Mouse (Mus musculus) MEL (cell line): ENCODE measurements at regions not wholly inside any gene's neighbourhood (a gene's known extent, or its start where the extent isn't known, plus 50 kb on each side); places are given as distances from the start of the nearest gene placed in this dataset.

ENCODE experiments used
- DNase-seq: peaks from one replicate; pipeline ENCODE4 v3.0.0; 2011; ENCODE audit warnings: low read depth, low spot score
- H3K27ac ChIP-seq: 2 replicates; pipeline ENCODE4 v1.5.1; 2012; ENCODE audit warnings: low read depth, mild to moderate bottlenecking, control low read depth, low read length, moderate library complexity; ENCODE audit not compliant: control insufficient read depth
- H3K27me3 ChIP-seq, 2 experiments: fragments of 150-350 bp in 1 of 2; sonication (generic) in 1 of 2; 2 replicates each; pipeline ENCODE4 v1.6.1; 2012; ENCODE audit warnings: low read length in 2 of 2, mild to moderate bottlenecking in 2 of 2, improper control_type of control experiment in 1 of 2, moderate library complexity in 1 of 2; ENCODE audit not compliant: insufficient read depth in 2 of 2, control insufficient read depth in 1 of 2
- H3K36me3 ChIP-seq, 2 experiments: 2 replicates each; pipeline ENCODE4 v1.6.1; 2012 to 2014; ENCODE audit warnings: low read length in 2 of 2, improper control_type of control experiment in 1 of 2, inconsistent platforms in 1 of 2, mild to moderate bottlenecking in 1 of 2; ENCODE audit not compliant: insufficient read depth in 2 of 2, control insufficient read depth in 1 of 2
- H3K4me1 ChIP-seq, 2 experiments: fragments of 150-350 bp in 1 of 2; sonication (generic) in 1 of 2; 2 replicates each; pipeline ENCODE4 v1.6.1; 2012; ENCODE audit warnings: low read length in 2 of 2, improper control_type of control experiment in 1 of 2, mild to moderate bottlenecking in 1 of 2; ENCODE audit not compliant: insufficient read depth in 2 of 2, control insufficient read depth in 1 of 2
- H3K4me3 ChIP-seq, 2 experiments: fragments of 150-350 bp in 1 of 2; sonication (generic) in 1 of 2; 2 replicates each; pipeline ENCODE4 v1.5.1; 2012; ENCODE audit warnings: low read depth in 2 of 2, low read length in 2 of 2, mild to moderate bottlenecking in 2 of 2, moderate library complexity in 2 of 2, control low read depth in 1 of 2, improper control_type of control experiment in 1 of 2; ENCODE audit not compliant: control insufficient read depth in 1 of 2, insufficient read depth in 1 of 2
- H3K79me2 ChIP-seq: 2 replicates; pipeline ENCODE4 v1.6.1; 2012; ENCODE audit warnings: mild to moderate bottlenecking, low read length, moderate library complexity; ENCODE audit not compliant: control insufficient read depth, poor library complexity, insufficient read depth
- H3K9ac ChIP-seq: 2 replicates; pipeline ENCODE4 v1.6.1; 2012; ENCODE audit warnings: low read depth, mild to moderate bottlenecking, control low read depth, low read length, moderate library complexity; ENCODE audit not compliant: control insufficient read depth, poor library complexity, severe bottlenecking
- H3K9me3 ChIP-seq: fragments of 150-350 bp; sonication (generic); replicated peaks from 2 replicates; pipeline ENCODE4 v1.6.1; 2012; ENCODE audit warnings: mild to moderate bottlenecking, low read length, improper control_type of control experiment, moderate library complexity; ENCODE audit not compliant: insufficient read depth
- BHLHE40 ChIP-seq: IDR thresholded peaks from 2 replicates; pipeline ENCODE4 v1.6.1; 2012; ENCODE audit warnings: low read depth, mild to moderate bottlenecking, inconsistent platforms, low read length, improper control_type of control experiment, borderline replicate concordance
- CHD1 ChIP-seq: IDR thresholded peaks from 2 replicates; pipeline ENCODE4 v1.6.1; 2012; ENCODE audit warnings: low read depth, mild to moderate bottlenecking, inconsistent platforms, low read length, improper control_type of control experiment
- CHD2 ChIP-seq: IDR thresholded peaks from 2 replicates; pipeline ENCODE4 v1.6.1; 2011; ENCODE audit warnings: low read length, improper control_type of control experiment
- CTCF ChIP-seq, 3 experiments: IDR thresholded peaks in 2 of 3; conservative IDR thresholded peaks in 1 of 3; 2 replicates each; pipeline ENCODE4 v1.5.1; 2011 to 2012; ENCODE audit warnings: low read length in 3 of 3, low read depth in 2 of 3, mild to moderate bottlenecking in 2 of 3, improper control_type of control experiment in 1 of 3, inconsistent platforms in 1 of 3, mixed read lengths in 1 of 3, moderate library complexity in 1 of 3; ENCODE audit not compliant: control insufficient read depth in 1 of 3, insufficient read depth in 1 of 3, poor library complexity in 1 of 3, severe bottlenecking in 1 of 3
- E2F4 ChIP-seq: IDR thresholded peaks from 2 replicates; pipeline ENCODE4 v1.6.1; 2011; ENCODE audit warnings: low read depth, low read length, improper control_type of control experiment, borderline replicate concordance
- ELF1 ChIP-seq: IDR thresholded peaks from 2 replicates; pipeline ENCODE4 v1.6.1; 2014; ENCODE audit warnings: low read depth, mild to moderate bottlenecking, inconsistent platforms, low read length, improper control_type of control experiment, moderate library complexity
- EP300 ChIP-seq, 2 experiments: IDR thresholded peaks; 2 replicates each; pipeline ENCODE4 v1.6.1; 2011; ENCODE audit warnings: improper control_type of control experiment in 2 of 2, low read length in 2 of 2, low read depth in 1 of 2, mild to moderate bottlenecking in 1 of 2
- ETS1 ChIP-seq: IDR thresholded peaks from 2 replicates; pipeline ENCODE4 v1.6.1; 2012; ENCODE audit warnings: low read depth, mild to moderate bottlenecking, inconsistent platforms, low read length, improper control_type of control experiment, moderate library complexity
- GABPA ChIP-seq: IDR thresholded peaks from 2 replicates; pipeline ENCODE4 v1.6.1; 2012; ENCODE audit warnings: low read depth, mild to moderate bottlenecking, inconsistent platforms, low read length, improper control_type of control experiment, moderate library complexity
- GATA1 ChIP-seq: IDR thresholded peaks from 2 replicates; pipeline ENCODE4 v1.6.1; 2011; ENCODE audit warnings: low read depth, low read length, improper control_type of control experiment
- KAT2A ChIP-seq: conservative IDR thresholded peaks from 2 replicates; pipeline ENCODE4 v1.6.1; 2012; ENCODE audit warnings: low read depth, low read length, improper control_type of control experiment, inconsistent platforms
- MAFK ChIP-seq: IDR thresholded peaks from 2 replicates; pipeline ENCODE4 v1.6.1; 2011; ENCODE audit warnings: low read depth, mild to moderate bottlenecking, low read length, improper control_type of control experiment, borderline replicate concordance
- MEF2A ChIP-seq: IDR thresholded peaks from 2 replicates; pipeline ENCODE4 v1.6.1; 2014; ENCODE audit warnings: low read depth, mild to moderate bottlenecking, inconsistent platforms, low read length, improper control_type of control experiment; ENCODE audit not compliant: poor library complexity, insufficient replicate concordance, severe bottlenecking; ENCODE audit errors: extremely low read depth
- MXI1 ChIP-seq: IDR thresholded peaks from 2 replicates; pipeline ENCODE4 v1.6.1; 2011; ENCODE audit warnings: mild to moderate bottlenecking, low read depth, low read length, improper control_type of control experiment
- MYC ChIP-seq: IDR thresholded peaks from 2 replicates; pipeline ENCODE4 v1.6.1; 2011; ENCODE audit warnings: low read depth, mild to moderate bottlenecking, low read length, improper control_type of control experiment, moderate library complexity
- NELFE ChIP-seq: IDR thresholded peaks from 2 replicates; pipeline ENCODE4 v1.6.1; 2011; ENCODE audit warnings: low read depth, low read length, improper control_type of control experiment
- NRF1 ChIP-seq: IDR thresholded peaks from 2 replicates; pipeline ENCODE4 v1.6.1; 2014; ENCODE audit warnings: low read depth, mild to moderate bottlenecking, inconsistent platforms, low read length, improper control_type of control experiment, moderate library complexity; ENCODE audit not compliant: poor library complexity, insufficient read depth, severe bottlenecking
- POLR2A ChIP-seq, 2 experiments: IDR thresholded peaks; 2 replicates each; pipeline ENCODE4 v1.6.1; 2011 to 2012; ENCODE audit warnings: low read length in 2 of 2, mild to moderate bottlenecking in 2 of 2, control low read depth in 1 of 2, improper control_type of control experiment in 1 of 2, low read depth in 1 of 2, moderate library complexity in 1 of 2; ENCODE audit not compliant: control insufficient read depth in 1 of 2, insufficient read depth in 1 of 2, poor library complexity in 1 of 2
- POLR2AphosphoS5 ChIP-seq: IDR thresholded peaks from 2 replicates; pipeline ENCODE4 v1.6.1; 2012; ENCODE audit warnings: low read depth, borderline replicate concordance, mild to moderate bottlenecking, inconsistent platforms, low read length, moderate library complexity, mixed read lengths
- RAD21 ChIP-seq: IDR thresholded peaks from 2 replicates; pipeline ENCODE4 v1.6.1; 2011; ENCODE audit warnings: mild to moderate bottlenecking, low read depth, low read length, improper control_type of control experiment
- RCOR1 ChIP-seq: IDR thresholded peaks from 2 replicates; pipeline ENCODE4 v1.6.1; 2012; ENCODE audit warnings: low read depth, mild to moderate bottlenecking, inconsistent platforms, low read length, improper control_type of control experiment
- SMC3 ChIP-seq: IDR thresholded peaks from 2 replicates; pipeline ENCODE4 v1.6.1; 2011; ENCODE audit warnings: low read depth, low read length, improper control_type of control experiment
- TAL1 ChIP-seq: IDR thresholded peaks from 2 replicates; pipeline ENCODE4 v1.6.1; 2012; ENCODE audit warnings: mild to moderate bottlenecking, inconsistent platforms, low read length, moderate library complexity, mixed read lengths
- TBP ChIP-seq: IDR thresholded peaks from 2 replicates; pipeline ENCODE4 v1.8.0; 2011; ENCODE audit warnings: low read depth, low read length, improper control_type of control experiment
- TCF12 ChIP-seq: IDR thresholded peaks from 2 replicates; pipeline ENCODE4 v1.6.1; 2014; ENCODE audit warnings: low read depth, mild to moderate bottlenecking, inconsistent platforms, low read length, improper control_type of control experiment, moderate library complexity
- UBTF ChIP-seq: IDR thresholded peaks from 2 replicates; pipeline ENCODE4 v1.6.1; 2012; ENCODE audit warnings: low read depth, mild to moderate bottlenecking, inconsistent platforms, low read length, improper control_type of control experiment, moderate library complexity, borderline replicate concordance; ENCODE audit not compliant: insufficient read depth
- USF1 ChIP-seq: IDR thresholded peaks from 2 replicates; pipeline ENCODE4 v1.6.1; 2014; ENCODE audit warnings: low read depth, mild to moderate bottlenecking, inconsistent platforms, low read length, improper control_type of control experiment, moderate library complexity
- USF2 ChIP-seq, 2 experiments: IDR thresholded peaks; 2 replicates each; pipeline ENCODE4 v1.6.1; 2011 to 2012; ENCODE audit warnings: improper control_type of control experiment in 2 of 2, low read length in 2 of 2, borderline replicate concordance in 1 of 2, inconsistent platforms in 1 of 2, low read depth in 1 of 2, mild to moderate bottlenecking in 1 of 2; ENCODE audit not compliant: insufficient read depth in 1 of 2
- ZC3H11A ChIP-seq: IDR thresholded peaks from 2 replicates; pipeline ENCODE4 v1.6.1; 2012; ENCODE audit warnings: low read depth, mild to moderate bottlenecking, inconsistent platforms, low read length, improper control_type of control experiment
- ZMIZ1 ChIP-seq: IDR thresholded peaks from 2 replicates; pipeline ENCODE4 v1.6.1; 2012; ENCODE audit warnings: low read depth, mild to moderate bottlenecking, inconsistent platforms, low read length, improper control_type of control experiment, moderate library complexity
- ZNF384 ChIP-seq: IDR thresholded peaks from 2 replicates; pipeline ENCODE4 v1.6.1; 2012; ENCODE audit warnings: low read depth, mild to moderate bottlenecking, inconsistent platforms, low read length, improper control_type of control experiment

DNA sequence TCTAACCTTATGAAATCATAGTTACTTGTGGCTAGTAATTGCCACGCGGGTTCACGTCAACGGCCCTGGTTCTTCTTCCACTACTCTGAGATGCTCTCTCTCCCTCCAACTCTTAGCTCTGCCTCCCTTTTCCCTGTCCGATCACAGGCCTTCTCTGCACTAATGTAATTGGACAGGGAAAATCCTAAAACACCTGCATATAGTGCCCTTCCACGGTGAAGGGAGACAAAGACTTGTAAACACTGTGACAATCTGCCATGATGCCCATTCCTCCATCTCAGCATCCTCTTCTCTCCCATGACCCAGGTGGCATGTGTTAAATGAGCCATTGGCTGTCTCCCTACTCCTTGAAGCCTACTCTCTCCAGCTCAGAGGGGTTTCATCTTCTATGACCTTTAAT lies 74.9 kb downstream of the Vcpkmt start:
- Histone ChIP-seq H3K4me3 (no peak overlapping the region), H3K79me2 (no peaks in the 10 kb centered on the region), H3K4me1 (peaks cover 3% of the 10 kb centered on the region in 2 experiments; a peak in 2 of 4 replicates), H3K27me3 (no peaks in the 10 kb centered on the region), H3K27ac (no peak overlapping the region), H3K9me3 (no peaks in the 10 kb centered on the region), H3K36me3 (peaks cover 0 to 7% of the 10 kb centered on the region in 2 experiments; a peak in 2 of 4 replicates), H3K9ac (no peak overlapping the region)
- no peak for DNase-seq
- TF ChIP-seq POLR2A (IDR thresholded peaks at IDR 0.05; ENCODE audit: control insufficient read depth in 1 of 2, insufficient read depth in 1 of 2, low read depth in 1 of 2, low read length in 2 of 2, poor library complexity in 1 of 2) = no peak
- TF ChIP-seq NELFE = no peak
- no peak for TF ChIP-seq ZMIZ1

GRCm38 (mm10) chr12:69507333-69507732 lies 75.5 kb downstream of the Vcpkmt start:
- Histone ChIP-seq H3K36me3 (peaks cover 0 to 7% of the 10 kb centered on the region in 2 experiments; a peak in 2 of 4 replicates), H3K4me1 (peaks cover 3% of the 10 kb centered on the region in 2 experiments; a peak in 2 of 4 replicates), H3K27ac (no peak overlapping the region), H3K9ac (no peak overlapping the region), H3K9me3 (no peaks in the 10 kb centered on the region), H3K79me2 (no peaks in the 10 kb centered on the region), H3K4me3 (no peak overlapping the region), H3K27me3 (no peaks in the 10 kb centered on the region)
- DNase-seq = peak; percentile 82
- TF ChIP-seq USF2 (IDR thresholded peaks at IDR 0.05; ENCODE audit: borderline replicate concordance in 1 of 2, insufficient read depth in 1 of 2, low read depth in 1 of 2, low read length in 2 of 2) (no peak), UBTF (no peak), GATA1 (peak; percentile 44; the same call in 1 of the 2 replicates), MXI1 (no peak), TCF12 (0 out of 2 replicates have a peak, but pooled peaks have one; percentile 11), POLR2AphosphoS5 (no peak), TAL1 (no peak), GABPA (no peak), TBP (no peak), CHD1 (no peak), BHLHE40 (no peak), CTCF (IDR thresholded peaks at IDR 0.05 in 2 of 3, conservative IDR thresholded peaks at IDR 0.05 in 1 of 3; ENCODE audit: control insufficient read depth in 1 of 3, insufficient read depth in 1 of 3, low read depth in 2 of 3, low read length in 3 of 3, poor library complexity in 1 of 3, severe bottlenecking in 1 of 3) (no peak), MAFK (no peak), CHD2 (no peak), NRF1 (no peak), ZC3H11A (peak; percentile 24; the same call in 1 of the 2 replicates), EP300 (IDR thresholded peaks at IDR 0.05; ENCODE audit: low read depth in 1 of 2, low read length in 2 of 2) (peak in 1 of 2 experiments; percentile 62; a peak in 3 of 4 replicates), E2F4 (no peak), KAT2A (no peak), SMC3 (no peak), USF1 (no peak), MEF2A (no peak), RCOR1 (peak; percentile 37; the same call in 1 of the 2 replicates), RAD21 (no peak), POLR2A (IDR thresholded peaks at IDR 0.05; ENCODE audit: control insufficient read depth in 1 of 2, insufficient read depth in 1 of 2, low read depth in 1 of 2, low read length in 2 of 2, poor library complexity in 1 of 2) (no peak), MYC (no peak), ELF1 (no peak), ETS1 (peak; percentile 88), ZNF384 (no peak)
